Comparison of ENCODE assay signal across 18 mouse cellular contexts in the genomic region with DNA sequence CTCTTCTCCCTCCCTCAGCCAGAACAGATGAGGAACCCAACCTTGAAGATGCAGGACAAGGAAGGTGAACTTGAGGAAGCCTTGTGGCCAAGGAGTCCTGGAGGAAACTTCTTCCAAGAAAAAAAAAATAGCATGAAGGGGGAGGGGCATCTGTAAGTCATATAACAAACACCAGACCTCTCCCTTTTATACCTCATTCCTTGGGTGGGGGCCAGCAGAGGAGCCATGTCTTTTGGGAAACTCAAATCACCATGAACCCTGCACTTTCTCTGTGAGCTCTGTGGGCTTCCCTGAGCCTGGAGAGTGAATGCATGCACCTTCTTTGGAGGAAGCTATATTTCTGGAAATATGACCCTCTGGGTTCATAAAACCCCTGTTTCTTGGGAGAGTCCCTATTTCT.
A peak's percentile ranks its signal among the peaks of the same experiment; 100 is the strongest.
DNase-seq lines count a peak whose midpoint lies in the region; ATAC-seq and TF ChIP-seq lines count a peak whose summit lies in the region.
"Had no signal": no experiment of that assay in that cellular context is flagged by ENCODE, and none has a peak within 500 bp of the region (broad histone marks: within the 10 kb centered on the region; RNA-seq: fewer than 3 reads in every experiment).

No protein-coding gene starts in this region.

- H3K4me1 ChIP-seq in heart, embryonic 12.5 days (replicated peaks): peaks cover 62% of the 10 kb centered on the region
- peaks cover 4% of the 10 kb centered on the region for H3K4me1 ChIP-seq in heart, adult 2 months (ENCODE audit: control insufficient read depth, insufficient read depth, low read length)
- peaks cover 76% of the 10 kb centered on the region for H3K4me1 ChIP-seq in hindbrain, embryonic 12.5 days
- peaks cover 44% of the 10 kb centered on the region for H3K4me1 ChIP-seq in hindbrain, embryonic 14.5 days (replicated peaks; ENCODE audit: control insufficient read depth, insufficient read depth, low read length)
- H3K4me1 ChIP-seq in stomach, embryonic 14.5 days (ENCODE audit: control insufficient read depth, insufficient read depth, low read length): peaks cover 34% of the 10 kb centered on the region
- peaks cover 2% of the 10 kb centered on the region; the same call in 1 of the 2 replicates for H3K4me1 ChIP-seq in stomach, postnatal 0 days (replicated peaks; ENCODE audit: control insufficient read depth, insufficient read depth)

- TF ChIP-seq EP300 in heart, adult 2 months (IDR thresholded peaks at IDR 0.05; ENCODE audit: insufficient read depth, low read depth, low read length): no peak
- TF ChIP-seq EP300 in stomach, postnatal 0 days (optimal IDR thresholded peaks at IDR 0.05): no peak

- no peak overlapping the region for H3K9ac ChIP-seq in heart, embryonic 12.5 days
- H3K9ac ChIP-seq in heart, adult 2 months (ENCODE audit: low read depth, low read length): no peak overlapping the region
- H3K9ac ChIP-seq in hindbrain, embryonic 12.5 days: no peak overlapping the region
- no peak overlapping the region for H3K9ac ChIP-seq in hindbrain, embryonic 14.5 days
- H3K9ac ChIP-seq in stomach, embryonic 14.5 days (replicated peaks; ENCODE audit: low read depth, low read length): no peak overlapping the region
- H3K9ac ChIP-seq in stomach, postnatal 0 days (ENCODE audit: low read length): no peak overlapping the region
- H3K9ac ChIP-seq: forebrain, embryonic 15.5 days; neural tube, embryonic 12.5 days had no signal

- intact Hi-C loops in heart, adult 2 months (cut with DNase I): no loop called here
- intact Hi-C loops in gastrocnemius, adult 2 months (cut with DNase I): no loop called here

- no peak overlapping the region for H3K4me3 ChIP-seq in heart, embryonic 12.5 days
- H3K4me3 ChIP-seq in heart, adult 2 months: no peak overlapping the region
- H3K4me3 ChIP-seq in hindbrain, embryonic 12.5 days: no peak overlapping the region
- no peak overlapping the region for H3K4me3 ChIP-seq in hindbrain, embryonic 14.5 days (replicated peaks; ENCODE audit: low read length)
- H3K4me3 ChIP-seq in stomach, embryonic 14.5 days (ENCODE audit: low read depth, low read length): no peak overlapping the region
- H3K4me3 ChIP-seq in stomach, postnatal 0 days (ENCODE audit: low read depth, low read length): no peak overlapping the region
- no peak overlapping the region for H3K4me3 ChIP-seq in gastrocnemius, adult 2 months
- H3K4me3 ChIP-seq: forebrain, embryonic 15.5 days; midbrain, embryonic 10.5 days; neural tube, embryonic 12.5 days had no signal

- no peak for TF ChIP-seq POLR2A in heart, adult 2 months (IDR thresholded peaks at IDR 0.05; ENCODE audit: insufficient read depth, low read depth, low read length)

- no peak for DNase-seq in heart, adult 2 months
- DNase-seq in hindbrain, embryonic 14.5 days (ENCODE audit: low spot score): no peak
- no peak for DNase-seq in stomach, postnatal 0 days (ENCODE audit: low spot score)
- DNase-seq in cerebellum, postnatal 4 days (ENCODE audit: low spot score in 2 of 2): no peak
- DNase-seq in gastrocnemius, adult 2 months: no peak
- DNase-seq: adrenal gland, adult 2 months; cerebellum, postnatal 14 days; kidney, postnatal 25 days; lung, adult 18-20 months; lung, postnatal 4 days; right cerebral cortex, postnatal 14 days had no signal

- H3K27me3 ChIP-seq in heart, embryonic 12.5 days (replicated peaks): no peaks in the 10 kb centered on the region
- no peaks in the 10 kb centered on the region for H3K27me3 ChIP-seq in heart, adult 2 months (ENCODE audit: control insufficient read depth, insufficient read depth, low read length)
- H3K27me3 ChIP-seq in hindbrain, embryonic 12.5 days: 0 out of 2 replicates have a peak, but pooled peaks cover 7% of the 10 kb centered on the region
- H3K27me3 ChIP-seq in hindbrain, embryonic 14.5 days (ENCODE audit: control insufficient read depth, insufficient read depth, low read length): no peaks in the 10 kb centered on the region
- no peaks in the 10 kb centered on the region for H3K27me3 ChIP-seq in stomach, embryonic 14.5 days (ENCODE audit: control insufficient read depth, insufficient read depth, low read length)
- H3K27me3 ChIP-seq in stomach, postnatal 0 days (ENCODE audit: control insufficient read depth, insufficient read depth, low read length): no peaks in the 10 kb centered on the region
- H3K27me3 ChIP-seq: CH12.LX; forebrain, embryonic 15.5 days had no signal

- no peak for ATAC-seq in heart, embryonic 12.5 days (ENCODE audit: insufficient number of reproducible peaks, low FRiP score)
- no peak for ATAC-seq in hindbrain, embryonic 12.5 days (ENCODE audit: low FRiP score)
- no peak for ATAC-seq in hindbrain, embryonic 14.5 days (ENCODE audit: low FRiP score)
- no peak for ATAC-seq in stomach, embryonic 14.5 days (ENCODE audit: insufficient number of reproducible peaks, insufficient read depth, low FRiP score, low read depth)
- ATAC-seq in stomach, postnatal 0 days (ENCODE audit: low FRiP score, low TSS enrichment): no peak; the same call in 1 of the 2 replicates
- ATAC-seq: forebrain, embryonic 15.5 days had no signal

- 0 out of 2 replicates have a peak, but pooled peaks cover under 1% of the 10 kb centered on the region for H3K9me3 ChIP-seq in heart, embryonic 12.5 days (replicated peaks)
- no peaks in the 10 kb centered on the region for H3K9me3 ChIP-seq in hindbrain, embryonic 12.5 days (replicated peaks)
- H3K9me3 ChIP-seq in hindbrain, embryonic 14.5 days (ENCODE audit: control insufficient read depth, low read length): no peaks in the 10 kb centered on the region
- no peaks in the 10 kb centered on the region for H3K9me3 ChIP-seq in stomach, embryonic 14.5 days (ENCODE audit: control insufficient read depth, low read depth, low read length)
- no peaks in the 10 kb centered on the region for H3K9me3 ChIP-seq in stomach, postnatal 0 days (ENCODE audit: control insufficient read depth, low read length)
- H3K9me3 ChIP-seq: forebrain, embryonic 15.5 days; midbrain, embryonic 10.5 days; neural tube, embryonic 12.5 days had no signal

- H3K36me3 ChIP-seq in heart, embryonic 12.5 days: no peaks in the 10 kb centered on the region
- H3K36me3 ChIP-seq in heart, adult 2 months (ENCODE audit: control insufficient read depth, insufficient read depth, low read length): no peaks in the 10 kb centered on the region
- no peaks in the 10 kb centered on the region for H3K36me3 ChIP-seq in hindbrain, embryonic 12.5 days
- no peaks in the 10 kb centered on the region for H3K36me3 ChIP-seq in hindbrain, embryonic 14.5 days (replicated peaks; ENCODE audit: control insufficient read depth, insufficient read depth)
- no peaks in the 10 kb centered on the region for H3K36me3 ChIP-seq in stomach, embryonic 14.5 days (ENCODE audit: control insufficient read depth, insufficient read depth, low read length)
- no peaks in the 10 kb centered on the region for H3K36me3 ChIP-seq in stomach, postnatal 0 days (ENCODE audit: control insufficient read depth, insufficient read depth, low read length)
- H3K36me3 ChIP-seq: forebrain, embryonic 15.5 days; midbrain, embryonic 10.5 days; neural tube, embryonic 12.5 days had no signal

- no peak overlapping the region for H3K4me2 ChIP-seq in heart, embryonic 12.5 days
- H3K4me2 ChIP-seq in hindbrain, embryonic 12.5 days (replicated peaks): no peak overlapping the region
- no peak overlapping the region for H3K4me2 ChIP-seq in hindbrain, embryonic 14.5 days (replicated peaks)
- H3K4me2 ChIP-seq in stomach, embryonic 14.5 days (replicated peaks; ENCODE audit: low read depth, low read length): no peak overlapping the region
- no peak overlapping the region for H3K4me2 ChIP-seq in stomach, postnatal 0 days (replicated peaks; ENCODE audit: low read depth)
- H3K4me2 ChIP-seq: forebrain, embryonic 15.5 days; neural tube, embryonic 12.5 days had no signal

- no peak for TF ChIP-seq CTCF in heart, adult 2 months (IDR thresholded peaks at IDR 0.05)
- no peak for TF ChIP-seq CTCF in stomach, postnatal 0 days (IDR thresholded peaks at IDR 0.05; ENCODE audit: low read depth)
- no peak for TF ChIP-seq CTCF in gastrocnemius, adult 2 months (IDR thresholded peaks at IDR 0.05)

- H3K79me2 ChIP-seq in heart, adult 2 months (replicated peaks; ENCODE audit: control insufficient read depth, insufficient read depth, low read length): no peaks in the 10 kb centered on the region

- H3K27ac ChIP-seq in heart, embryonic 12.5 days (ENCODE audit: poor library complexity, severe bottlenecking): peak overlapping the region; percentile 71; the same call in 1 of the 2 replicates
- H3K27ac ChIP-seq in heart, adult 2 months: no peak overlapping the region
- H3K27ac ChIP-seq in hindbrain, embryonic 12.5 days: peak overlapping the region; percentile 44; the same call in 1 of the 2 replicates
- no peak overlapping the region for H3K27ac ChIP-seq in hindbrain, embryonic 14.5 days
- H3K27ac ChIP-seq in stomach, embryonic 14.5 days (ENCODE audit: low read length): peak overlapping the region; percentile 66; the same call in 1 of the 2 replicates
- H3K27ac ChIP-seq in stomach, postnatal 0 days (replicated peaks): no peak overlapping the region
- no peak overlapping the region for H3K27ac ChIP-seq in gastrocnemius, adult 2 months
- H3K27ac ChIP-seq: forebrain, embryonic 15.5 days; midbrain, embryonic 10.5 days; neural tube, embryonic 12.5 days had no signal

Comparison
In these comparisons a context has a peak if more than half of its experiments do, and no peak if none do; other contexts are left out.
1. H3K27ac ChIP-seq: peak in heart, embryonic 12.5 days (single experiment), hindbrain, embryonic 12.5 days (single experiment) and stomach, embryonic 14.5 days (single experiment); none in heart, adult 2 months (single experiment), hindbrain, embryonic 14.5 days (single experiment), stomach, postnatal 0 days (single experiment) and gastrocnemius, adult 2 months (single experiment).